In the genomic region with DNA sequence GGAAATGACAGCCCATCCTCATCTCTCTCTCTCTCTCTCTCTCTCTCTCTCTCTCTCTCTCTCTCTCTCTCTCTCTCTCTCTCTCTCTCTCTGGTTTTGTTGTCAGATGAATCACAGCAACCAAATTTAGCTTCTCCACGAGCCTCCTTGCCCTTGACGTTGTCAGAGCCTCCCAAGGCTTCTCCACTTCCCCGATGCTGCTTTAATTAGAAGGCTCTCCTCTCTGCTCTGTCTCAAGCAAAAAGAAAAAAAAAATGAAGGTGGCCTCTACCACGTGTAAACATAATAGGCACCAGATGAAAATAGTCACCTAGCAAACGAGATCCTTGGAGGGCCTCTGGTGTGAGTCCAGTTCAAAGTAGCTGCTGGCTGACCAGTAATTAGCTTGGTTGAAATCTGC, we compare ENCODE assay signal across 30 mouse cellular contexts. TPM values are rescaled to one million over a fixed set of nuclear protein-coding genes. Genes with fewer than 3 reads are reported as not detected.
"Had no signal": no experiment of that assay in that cellular context is flagged by ENCODE, and none has a peak within 500 bp of the region (broad histone marks: within the 10 kb centered on the region; RNA-seq: fewer than 3 reads in every experiment).

No protein-coding gene starts in this region.

- H3K27ac ChIP-seq: limb, embryonic 13.5 days; liver, embryonic 13.5 days; midbrain, embryonic 13.5 days; neural tube, embryonic 13.5 days; stomach, postnatal 0 days had no signal

- H3K27me3 ChIP-seq: limb, embryonic 13.5 days; liver, embryonic 13.5 days; midbrain, embryonic 13.5 days; neural tube, embryonic 13.5 days had no signal

- H3K9me3 ChIP-seq: limb, embryonic 13.5 days; liver, embryonic 13.5 days; midbrain, embryonic 13.5 days; neural tube, embryonic 13.5 days had no signal

- ATAC-seq: midbrain, embryonic 13.5 days; midbrain, embryonic 16.5 days had no signal

- H3K4me3 ChIP-seq: limb, embryonic 13.5 days; liver, embryonic 13.5 days; midbrain, embryonic 13.5 days; myocyte; neural tube, embryonic 13.5 days had no signal

- H3K4me1 ChIP-seq: midbrain, embryonic 13.5 days; neural tube, embryonic 13.5 days had no signal

- DNase-seq: kidney, adult 9 months; kidney, postnatal 14 days; kidney, postnatal 4 days; left cerebral cortex, postnatal 4 days; liver; liver, embryonic 13.5 days; lung, adult 2 months; lung, postnatal 14 days; lung, postnatal 4 days; retina, postnatal 1 day; thymus, adult 2 months; thymus, postnatal 14 days; thymus, postnatal 4 days had no signal

- H3K36me3 ChIP-seq: limb, embryonic 13.5 days; liver, embryonic 13.5 days; midbrain, embryonic 13.5 days; neural tube, embryonic 13.5 days had no signal

RNA-seq across cellular contexts. Expression of a gene that starts 52.3 kb away (rescaled TPM):
- total RNA-seq: layer of hippocampus, adult 18-20 months; layer of hippocampus, postnatal 14 days; left cerebral cortex, adult 8-10 months; left cerebral cortex, postnatal 14 days; left cerebral cortex, postnatal 4 days; megakaryocyte progenitor cell, adult 5-6 weeks; megakaryocyte-erythroid progenitor cell, adult 5-6 weeks; monocyte, adult 5-6 weeks; neutrophil, adult 5-6 weeks had no signal
- polyA plus RNA-seq: kidney, embryonic 16.5 days; limb, embryonic 13.5 days; liver, embryonic 13.5 days; liver, embryonic 16.5 days; midbrain, embryonic 13.5 days; midbrain, embryonic 16.5 days; myocyte; neural tube, embryonic 13.5 days; stomach, embryonic 14.5 days; stomach, postnatal 0 days; thymus, adult 2 months had no signal
